Mouse (Mus musculus) embryonic facial prominence, embryonic 13.5 days (tissue): ENCODE results near the gene Trim38. TPM values are rescaled to one million over a fixed set of nuclear protein-coding genes. Genes with fewer than 3 reads are reported as not detected.
A peak's percentile ranks its signal among the peaks of the same experiment; 100 is the strongest.

ENCODE experiments used
- ATAC-seq: fragments of 200-750 bp; cut with Nextera tagmentation; 2 replicates; pipeline ENCODE4 v1.8.0; 2017; ENCODE audit warnings: low read depth; ENCODE audit not compliant: insufficient number of reproducible peaks, insufficient read depth, low FRiP score, low TSS enrichment
- H3K27ac ChIP-seq: fragments of 300-500 bp; sonication (generic); 2 replicates; pipeline ENCODE4 v1.5.1; 2015; ENCODE audit warnings: moderate library complexity, mild to moderate bottlenecking, inconsistent platforms
- H3K27me3 ChIP-seq: fragments of 300-500 bp; sonication (generic); 2 replicates; pipeline ENCODE4 v1.6.1; 2015; ENCODE audit warnings: mild to moderate bottlenecking, inconsistent platforms
- H3K36me3 ChIP-seq: fragments of 300-500 bp; sonication (generic); 2 replicates; pipeline ENCODE4 v1.6.1; 2015; ENCODE audit warnings: mild to moderate bottlenecking, inconsistent platforms
- H3K4me1 ChIP-seq: fragments of 300-500 bp; sonication (generic); 2 replicates; pipeline ENCODE4 v1.6.1; 2015; ENCODE audit warnings: inconsistent platforms
- H3K4me2 ChIP-seq: fragments of 300-500 bp; sonication (generic); 2 replicates; pipeline ENCODE4 v1.6.1; 2015; ENCODE audit warnings: moderate library complexity, mild to moderate bottlenecking, inconsistent platforms
- H3K4me3 ChIP-seq: fragments of 300-500 bp; sonication (generic); 2 replicates; pipeline ENCODE4 v1.5.1; 2015; ENCODE audit warnings: mild to moderate bottlenecking, inconsistent platforms
- H3K9ac ChIP-seq: fragments of 300-500 bp; sonication (generic); 2 replicates; pipeline ENCODE4 v1.6.1; 2015; ENCODE audit warnings: mild to moderate bottlenecking, inconsistent platforms
- H3K9me3 ChIP-seq: fragments of 300-500 bp; sonication (generic); 2 replicates; pipeline ENCODE4 v1.6.1; 2016; ENCODE audit warnings: inconsistent platforms
- WGBS: fragments of 180-500 bp; shearing (Covaris S2); methylation state at CpG from one replicate; pipeline ENCODE4 v1.1.7; 2015; ENCODE audit warnings: mixed read lengths; 5-methylcytosine and 5-hydroxymethylcytosine counted together
- polyA plus RNA-seq: library from polyadenylated mRNA; unstranded; fragments of >200 nt; fragmentation: Nextera tagmentation; extraction: Ambion mirVana; gene quantifications from 2 replicates; pipeline ENCODE4 v1.2.1, GENCODE M21; 2015

Trim38 gene
- polyA plus RNA-seq, 1 experiment from 2014 or later: not detected

DNA sequence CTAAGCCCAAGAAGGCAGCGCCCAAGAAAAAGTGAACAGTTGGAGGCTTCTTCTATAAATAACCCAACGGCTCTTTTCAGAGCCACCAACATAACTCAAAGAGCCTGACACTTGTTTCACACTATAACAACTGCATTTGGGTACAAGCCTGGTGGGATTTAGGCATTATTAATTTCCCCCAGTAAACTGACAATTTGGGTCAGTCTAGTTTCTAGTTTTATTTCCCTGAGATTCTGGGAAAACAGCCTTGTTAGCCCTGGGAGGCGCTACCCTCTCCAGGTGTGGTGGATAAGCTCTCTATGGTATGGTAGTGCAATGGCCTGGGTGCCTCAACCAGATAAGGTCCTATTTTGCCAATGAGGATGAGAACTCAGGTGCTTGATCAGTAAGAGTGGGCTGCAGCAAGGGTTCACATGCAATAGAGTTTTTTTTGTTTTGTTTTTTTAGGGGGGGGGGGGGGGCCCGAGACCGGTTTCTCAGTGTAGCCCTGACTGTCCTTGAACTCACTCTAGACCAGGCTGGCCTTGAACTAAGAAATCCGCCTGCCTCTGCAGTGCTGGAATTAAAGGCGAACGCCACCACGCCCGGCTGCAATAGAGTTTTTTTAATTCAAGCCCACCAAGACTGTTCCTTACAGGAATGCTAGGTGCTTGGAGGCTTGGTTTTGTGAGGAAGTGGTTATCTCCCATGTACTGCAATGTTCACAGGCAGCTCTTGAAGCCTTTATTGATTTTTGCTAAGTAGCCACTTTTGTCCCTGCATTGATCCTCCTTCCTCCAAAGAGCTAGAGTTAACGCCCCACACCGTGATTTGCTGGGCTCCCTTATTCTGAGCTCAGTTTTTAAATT, 5.2 kb upstream of the Trim38 start:
- Histone ChIP-seq H3K4me2 (peak overlapping the region; percentile 92), H3K27ac (peak overlapping the region; percentile 95), H3K4me3 (peak overlapping the region; percentile 59), H3K4me1 (peaks cover 17% of the 10 kb centered on the region), H3K36me3 (no peaks in the 10 kb centered on the region), H3K27me3 (no peaks in the 10 kb centered on the region), H3K9me3 (no peaks in the 10 kb centered on the region), H3K9ac (peak overlapping the region; percentile 84)
- no peak for ATAC-seq
- 31% methylated on average over 12 of the region's 12 CpGs for WGBS

DNA sequence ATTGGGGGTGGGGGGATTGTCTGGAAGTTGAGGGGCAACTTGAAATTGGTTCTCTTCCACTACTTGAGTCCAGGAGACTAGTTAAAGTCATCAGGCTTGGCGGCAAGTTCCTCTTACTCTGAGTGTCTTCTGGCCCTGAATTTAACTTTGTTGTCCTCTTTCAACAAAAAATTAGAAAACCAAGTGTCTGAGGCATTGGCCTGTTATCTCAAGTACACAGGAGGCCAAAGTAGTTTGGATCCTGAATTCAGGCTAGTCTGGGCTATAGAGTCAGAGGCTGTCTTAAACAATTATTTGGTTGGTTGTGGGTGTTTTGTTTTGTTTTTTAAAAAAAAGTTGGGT, 4.6 kb upstream of the Trim38 start:
- Histone ChIP-seq H3K9ac (no peak overlapping the region), H3K36me3 (no peaks in the 10 kb centered on the region), H3K4me3 (no peak overlapping the region), H3K9me3 (no peaks in the 10 kb centered on the region), H3K4me2 (peak overlapping the region; percentile 92; the same call in 1 of the 2 replicates), H3K27me3 (no peaks in the 10 kb centered on the region), H3K4me1 (peaks cover 13% of the 10 kb centered on the region), H3K27ac (0 out of 2 replicates have a peak overlapping the region, but pooled peaks have one; percentile 5)
- WGBS: 70% methylated on average over 1 of the region's 1 CpGs
- no peak for ATAC-seq

DNA sequence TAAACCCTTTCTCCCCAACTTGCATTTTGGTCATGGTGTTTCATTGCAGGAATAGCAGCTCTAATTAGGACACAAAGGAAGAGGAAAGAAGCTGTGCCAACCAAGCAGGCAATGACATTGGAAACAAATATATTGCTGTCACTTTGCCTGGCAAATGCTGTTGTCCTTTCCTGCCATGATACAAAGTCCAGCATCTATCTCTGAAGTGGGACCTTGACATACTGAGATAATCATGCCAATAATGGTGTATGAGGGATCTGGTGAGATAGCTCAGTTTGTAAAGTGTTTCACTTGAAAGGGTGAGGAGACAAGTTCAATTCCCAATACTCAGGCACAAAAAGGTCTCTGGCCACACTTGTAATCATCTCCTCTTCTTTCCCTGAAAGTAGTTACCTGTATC, 2.9 kb upstream of the Trim38 start:
- H3K9me3 ChIP-seq: no peaks in the 10 kb centered on the region
- ATAC-seq: no peak
- H3K4me2 ChIP-seq: no peak overlapping the region

DNA sequence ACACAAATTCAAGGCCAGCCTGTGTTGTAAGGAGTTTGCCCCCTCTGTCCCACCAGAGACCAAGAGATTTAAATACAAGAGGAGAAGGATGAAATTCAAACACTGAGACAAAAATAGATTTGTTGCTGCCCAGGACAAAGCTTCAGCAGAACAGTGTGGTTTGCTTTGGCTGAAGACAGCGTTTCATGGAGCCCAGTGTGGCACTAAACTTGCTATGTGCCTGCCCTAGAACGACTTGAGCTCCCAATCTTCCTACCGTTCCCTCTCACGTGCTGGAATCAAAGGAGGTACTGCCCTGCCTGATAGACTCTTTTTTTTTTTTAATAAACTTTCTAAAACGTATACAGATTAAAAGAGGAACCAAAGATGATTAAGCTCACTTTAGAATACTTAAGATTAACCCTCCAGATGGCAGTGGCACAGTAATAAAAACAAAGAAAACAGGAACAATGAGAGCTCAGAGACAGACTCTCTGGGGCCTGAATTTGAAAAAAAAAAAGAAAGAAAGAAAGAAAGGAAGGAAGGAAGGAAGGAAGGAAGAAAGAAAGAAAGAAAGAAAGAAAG, 797 bp upstream of the Trim38 start:
- 46% methylated on average over 5 of the region's 5 CpGs for WGBS
- no peaks in the 10 kb centered on the region for H3K9me3 ChIP-seq
- ATAC-seq: no peak
- H3K27me3 ChIP-seq: no peaks in the 10 kb centered on the region
- no peaks in the 10 kb centered on the region for H3K36me3 ChIP-seq
- H3K4me1 ChIP-seq: peaks cover 16% of the 10 kb centered on the region
- H3K4me3 ChIP-seq: no peak overlapping the region
- H3K4me2 ChIP-seq: no peak overlapping the region
- H3K27ac ChIP-seq: no peak overlapping the region
- no peak overlapping the region for H3K9ac ChIP-seq

More for the DNA sequence above, 2.9 kb upstream of the Trim38 start:
- Histone ChIP-seq H3K27ac (no peak overlapping the region), H3K27me3 (no peaks in the 10 kb centered on the region), H3K4me3 (no peak overlapping the region), H3K36me3 (no peaks in the 10 kb centered on the region), H3K9ac (no peak overlapping the region), H3K4me1 (peaks cover 10% of the 10 kb centered on the region)

DNA sequence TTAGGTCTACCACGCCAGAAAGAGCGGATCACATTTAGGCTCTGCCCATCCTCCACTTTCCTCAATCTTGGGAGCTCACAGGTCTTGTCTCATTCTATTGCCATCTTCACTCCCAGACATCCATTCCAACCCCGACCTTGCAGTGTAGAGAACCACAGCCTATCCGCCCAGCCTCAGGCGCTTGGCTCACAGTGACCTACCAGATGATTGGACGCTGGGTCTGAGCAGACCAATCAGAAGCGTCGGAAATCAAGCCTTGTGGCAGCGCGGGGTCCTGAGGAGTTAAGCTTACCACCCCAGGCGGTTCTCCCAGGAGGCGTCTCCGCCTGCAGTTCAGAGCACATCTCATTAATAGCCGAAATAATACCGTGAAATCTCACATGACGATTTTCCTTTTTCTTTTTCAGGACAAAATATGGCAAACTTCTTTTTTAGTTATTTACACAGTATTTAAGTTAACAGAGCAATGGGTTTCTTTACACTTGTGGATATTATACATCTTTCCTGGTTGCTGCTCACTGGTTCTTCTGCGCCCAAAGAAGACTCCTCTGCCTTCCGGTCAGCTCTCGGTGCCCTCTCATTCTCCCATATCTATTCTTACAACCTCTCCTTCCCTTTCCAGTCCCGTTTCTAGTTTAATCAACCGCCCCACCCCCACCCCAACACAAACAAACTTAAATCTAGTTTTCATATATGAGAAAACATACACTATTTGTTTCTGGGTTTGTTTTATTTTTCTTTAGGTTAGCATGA, 3.0 kb downstream of the Trim38 start:
- H3K9ac ChIP-seq: 0 out of 2 replicates have a peak overlapping the region, but pooled peaks have one; percentile 11
- no peaks in the 10 kb centered on the region for H3K27me3 ChIP-seq
- H3K4me3 ChIP-seq: peak overlapping the region; percentile 19
- H3K27ac ChIP-seq: no peak overlapping the region
- WGBS: 17% methylated on average over 21 of the region's 21 CpGs
- H3K4me2 ChIP-seq: peak overlapping the region; percentile 51
- no peaks in the 10 kb centered on the region for H3K9me3 ChIP-seq
- ATAC-seq: no peak
- H3K36me3 ChIP-seq: no peaks in the 10 kb centered on the region
- H3K4me1 ChIP-seq: peaks cover 8% of the 10 kb centered on the region; the same call in 1 of the 2 replicates

DNA sequence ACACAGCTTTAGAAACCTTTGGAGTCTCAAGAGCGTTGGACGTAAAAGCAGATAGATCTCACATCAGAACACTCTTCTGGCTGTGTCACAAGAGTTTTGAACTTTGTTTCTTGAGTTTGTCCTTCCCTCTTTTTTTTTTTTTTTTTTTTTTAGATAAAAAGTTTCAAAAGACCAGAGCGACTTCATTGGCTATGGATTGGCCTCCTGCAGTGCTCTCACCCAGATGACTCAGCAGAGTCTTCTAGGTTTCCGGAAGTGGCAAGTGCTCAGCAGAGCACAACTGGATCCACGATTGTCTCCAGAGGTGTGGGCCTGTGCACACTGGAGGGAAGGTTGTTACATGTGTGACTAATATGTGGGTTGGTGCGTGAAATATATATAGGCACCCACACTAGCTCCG, 8.6 kb downstream of the Trim38 start:
- H3K4me1 ChIP-seq: no peaks in the 10 kb centered on the region
- H3K9me3 ChIP-seq: no peaks in the 10 kb centered on the region
- no peak overlapping the region for H3K27ac ChIP-seq
- 91% methylated on average over 7 of the region's 7 CpGs for WGBS
- H3K4me3 ChIP-seq: no peak overlapping the region
- H3K27me3 ChIP-seq: no peaks in the 10 kb centered on the region
- no peak for ATAC-seq
- H3K4me2 ChIP-seq: no peak overlapping the region
- no peaks in the 10 kb centered on the region for H3K36me3 ChIP-seq
- no peak overlapping the region for H3K9ac ChIP-seq

DNA sequence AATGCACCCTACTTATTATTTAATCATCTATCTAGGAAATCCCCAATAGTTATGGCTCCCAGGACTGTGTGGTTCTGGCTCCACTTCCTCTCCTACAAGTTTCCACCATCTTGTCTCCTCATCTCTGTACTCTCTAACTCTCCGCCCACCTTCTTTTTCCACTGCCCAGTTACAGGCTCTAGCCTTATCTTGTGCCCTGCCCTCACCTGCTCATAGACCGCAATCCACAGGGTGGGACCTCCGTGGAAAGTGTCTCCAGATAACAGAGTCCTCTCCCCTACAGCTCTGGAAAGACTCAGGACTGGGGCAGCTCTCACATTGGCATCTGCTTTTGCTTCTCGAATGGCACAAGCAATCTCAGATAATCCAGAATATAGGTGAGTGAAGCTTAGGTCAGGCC, 9.3 kb downstream of the Trim38 start:
- Histone ChIP-seq H3K27ac (no peak overlapping the region), H3K9me3 (no peaks in the 10 kb centered on the region), H3K27me3 (no peaks in the 10 kb centered on the region), H3K36me3 (no peaks in the 10 kb centered on the region), H3K4me3 (no peak overlapping the region), H3K4me2 (no peak overlapping the region), H3K4me1 (no peaks in the 10 kb centered on the region), H3K9ac (no peak overlapping the region)
- no peak for ATAC-seq
- WGBS: 78% methylated on average over 4 of the region's 4 CpGs

DNA sequence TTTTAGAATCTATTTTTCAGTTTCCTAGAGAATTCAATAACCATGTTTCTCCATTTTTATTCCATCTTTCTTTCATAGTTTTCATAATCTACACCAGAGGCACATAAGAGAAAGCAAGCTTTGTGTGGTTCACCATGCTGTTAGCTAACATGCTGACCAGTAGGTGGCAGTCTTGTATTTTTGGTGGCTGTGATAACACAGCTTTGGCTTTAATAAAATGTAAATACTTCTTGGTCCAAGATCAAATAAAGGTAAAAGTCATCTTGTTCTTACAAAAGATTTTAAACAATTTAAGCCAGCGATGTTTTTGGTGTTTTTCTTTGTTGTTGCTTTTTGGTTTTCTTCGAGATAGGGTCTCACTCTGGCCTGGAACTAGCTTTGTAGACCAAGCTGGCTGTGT, 22.8 kb downstream of the Trim38 start:
- no peak for ATAC-seq
- whole genome bisulfite sequencing: 43% methylated on average over 2 of the region's 2 CpGs
- Histone ChIP-seq H3K27me3 (no peaks in the 10 kb centered on the region), H3K27ac (no peak overlapping the region), H3K4me3 (no peak overlapping the region), H3K36me3 (no peaks in the 10 kb centered on the region), H3K4me2 (no peak overlapping the region), H3K4me1 (no peaks in the 10 kb centered on the region), H3K9me3 (no peaks in the 10 kb centered on the region), H3K9ac (no peak overlapping the region)

DNA sequence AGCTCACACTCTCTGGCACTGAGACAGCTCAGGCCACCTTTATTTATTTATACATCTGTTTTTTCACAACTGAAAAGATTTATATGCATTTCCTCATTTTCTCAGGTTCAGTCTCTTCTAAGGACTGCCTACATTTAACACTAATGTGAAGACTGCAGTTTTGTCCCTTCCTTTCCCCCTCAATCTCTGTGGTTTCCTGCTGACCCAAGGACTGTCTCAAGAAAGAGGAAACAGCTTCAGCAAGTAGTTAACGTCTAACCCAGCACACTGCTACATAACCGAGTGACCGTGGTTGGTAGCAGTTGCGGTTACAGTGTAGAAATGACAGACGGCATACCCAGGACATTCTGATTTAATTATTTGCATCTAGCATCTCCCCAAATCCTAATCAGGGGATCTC, 29.7 kb downstream of the Trim38 start:
- Histone ChIP-seq H3K27ac (no peak overlapping the region), H3K27me3 (no peaks in the 10 kb centered on the region), H3K9ac (no peak overlapping the region), H3K4me2 (no peak overlapping the region), H3K4me1 (no peaks in the 10 kb centered on the region; the same call in 1 of the 2 replicates), H3K36me3 (no peaks in the 10 kb centered on the region), H3K9me3 (no peaks in the 10 kb centered on the region), H3K4me3 (no peak overlapping the region)
- no peak for ATAC-seq
- WGBS: 61% methylated on average over 5 of the region's 5 CpGs

DNA sequence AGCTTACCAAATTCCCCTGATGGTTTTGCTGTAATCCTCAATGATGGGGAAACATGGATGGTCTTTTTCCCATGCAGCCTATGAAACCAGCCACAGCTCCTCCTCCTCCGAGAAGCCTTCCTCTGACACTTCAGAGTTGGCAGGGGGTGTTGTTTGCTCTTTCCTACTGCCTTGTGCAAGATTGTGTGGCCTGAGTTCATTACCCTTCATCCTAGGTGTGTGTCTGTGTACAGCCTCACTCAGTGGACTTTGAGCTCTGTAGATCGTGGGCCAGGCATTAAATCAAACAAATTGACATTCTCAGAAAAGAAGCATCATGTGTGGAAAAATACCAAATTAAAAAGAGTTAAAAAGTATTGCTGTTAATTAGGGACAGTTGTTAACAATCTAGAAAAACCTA, 34.8 kb downstream of the Trim38 start:
- no peaks in the 10 kb centered on the region for H3K36me3 ChIP-seq
- H3K4me3 ChIP-seq: no peak overlapping the region
- H3K27me3 ChIP-seq: no peaks in the 10 kb centered on the region
- H3K4me1 ChIP-seq: peaks cover 5% of the 10 kb centered on the region; the same call in 1 of the 2 replicates
- WGBS: 88% methylated on average over 2 of the region's 2 CpGs
- no peak for ATAC-seq
- no peaks in the 10 kb centered on the region for H3K9me3 ChIP-seq
- H3K4me2 ChIP-seq: no peak overlapping the region
- no peak overlapping the region for H3K9ac ChIP-seq
- H3K27ac ChIP-seq: no peak overlapping the region

DNA sequence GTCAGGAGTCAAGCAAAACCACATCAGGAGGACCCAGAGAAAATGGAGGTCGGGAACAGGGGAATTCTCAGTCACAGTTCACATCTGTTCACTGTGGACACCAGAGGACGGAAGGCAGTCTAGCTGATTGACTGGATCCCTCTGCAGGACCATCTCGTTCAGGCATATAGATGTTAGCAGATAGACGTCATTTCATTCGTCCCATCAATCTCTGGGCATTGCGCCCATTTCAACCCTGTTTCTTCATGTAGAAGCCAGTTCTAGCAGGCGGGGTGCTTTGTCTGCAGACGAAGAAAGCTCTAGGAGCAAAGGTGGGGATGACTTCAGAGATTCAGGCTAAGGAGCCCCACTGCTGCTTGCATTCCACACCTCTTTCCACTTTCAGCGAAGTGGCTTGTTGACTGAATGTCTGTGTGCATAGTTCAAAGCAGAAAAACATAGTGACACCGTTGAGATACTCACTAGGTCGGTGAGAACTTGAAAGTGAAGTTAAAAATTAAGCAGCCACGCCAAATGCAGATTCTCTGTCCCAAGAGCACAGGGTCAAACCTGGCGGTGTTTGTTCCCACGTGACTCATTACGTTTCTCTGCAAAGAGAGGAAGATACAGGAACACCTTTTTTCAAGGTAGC, 36.8 kb downstream of the Trim38 start, which contains the start of gene Slc17a2:
Slc17a2 (plus strand) TSS at position 572 of the 631 bp plus-strand sequence.
- WGBS: 89% methylated on average over 15 of the region's 15 CpGs
- H3K4me1 ChIP-seq: peaks cover 5% of the 10 kb centered on the region; the same call in 1 of the 2 replicates
- H3K4me3 ChIP-seq: no peak within 1 kb of the TSS
- H3K27me3 ChIP-seq: no peaks in the 10 kb centered on the region
- H3K27ac ChIP-seq: no peak within 1 kb of the TSS
- ATAC-seq: no peak
- H3K4me2 ChIP-seq: no peak within 1 kb of the TSS
- no peaks in the 10 kb centered on the region for H3K9me3 ChIP-seq
- H3K36me3 ChIP-seq: no peaks in the 10 kb centered on the region
- no peak within 1 kb of the TSS for H3K9ac ChIP-seq
